In genomic region chr13:104497592-104497991, GRCm38 (mm10) we compare ENCODE assay signal across 24 mouse cellular contexts.
DNase-seq lines count a peak whose midpoint lies in the region; ATAC-seq and TF ChIP-seq lines count a peak whose summit lies in the region.
"Had no signal": no experiment of that assay in that cellular context is flagged by ENCODE, and none has a peak within 500 bp of the region (broad histone marks: within the 10 kb centered on the region; RNA-seq: fewer than 3 reads in every experiment).

No protein-coding gene starts in this region.

- no peak overlapping the region for H3K27ac ChIP-seq in kidney, adult 2 months (ENCODE audit: insufficient read depth, low read depth, low read length)
- H3K27ac ChIP-seq in limb, embryonic 11.5 days (replicated peaks; ENCODE audit: low read depth, low read length) = no peak overlapping the region
- no peak overlapping the region for H3K27ac ChIP-seq in limb, embryonic 10.5 days
- H3K27ac ChIP-seq in kidney, postnatal 0 days = no peak overlapping the region
- H3K27ac ChIP-seq: embryonic facial prominence, embryonic 10.5 days; embryonic facial prominence, embryonic 13.5 days; forebrain, embryonic 12.5 days; forebrain, embryonic 15.5 days; hindbrain, embryonic 12.5 days had no signal

- H3K4me1 ChIP-seq in kidney, adult 2 months (ENCODE audit: control insufficient read depth, insufficient read depth, low read length) = peaks cover 6% of the 10 kb centered on the region; the same call in 1 of the 2 replicates
- peaks cover 3% of the 10 kb centered on the region; the same call in 1 of the 2 replicates for H3K4me1 ChIP-seq in limb, embryonic 11.5 days (ENCODE audit: control insufficient read depth, insufficient read depth, low read length)
- H3K4me1 ChIP-seq in limb, embryonic 10.5 days = peaks cover 4% of the 10 kb centered on the region
- no peaks in the 10 kb centered on the region; the same call in none of the 2 replicates for H3K4me1 ChIP-seq in kidney, postnatal 0 days (replicated peaks; ENCODE audit: insufficient read depth, low read length)
- H3K4me1 ChIP-seq: embryonic facial prominence, embryonic 13.5 days; forebrain, embryonic 12.5 days; forebrain, embryonic 15.5 days; hindbrain, embryonic 12.5 days had no signal

- TF ChIP-seq POLR2A in kidney, adult 2 months (IDR thresholded peaks at IDR 0.05; ENCODE audit: low read depth, low read length) = no peak

- no peak overlapping the region for H3K4me2 ChIP-seq in limb, embryonic 11.5 days (ENCODE audit: low read depth, severe bottlenecking)
- no peak overlapping the region for H3K4me2 ChIP-seq in kidney, postnatal 0 days (ENCODE audit: low read length)
- H3K4me2 ChIP-seq: embryonic facial prominence, embryonic 13.5 days; forebrain, embryonic 12.5 days; forebrain, embryonic 15.5 days; heart, embryonic 11.5 days; hindbrain, embryonic 12.5 days had no signal

- H3K36me3 ChIP-seq in kidney, adult 2 months (ENCODE audit: control insufficient read depth, insufficient read depth, low read length) = no peaks in the 10 kb centered on the region
- no peaks in the 10 kb centered on the region for H3K36me3 ChIP-seq in limb, embryonic 11.5 days (ENCODE audit: control insufficient read depth, insufficient read depth, low read length)
- peaks cover 2% of the 10 kb centered on the region; the same call in 1 of the 2 replicates for H3K36me3 ChIP-seq in limb, embryonic 10.5 days
- H3K36me3 ChIP-seq in kidney, postnatal 0 days (ENCODE audit: insufficient read depth, low read length) = no peaks in the 10 kb centered on the region
- H3K36me3 ChIP-seq: embryonic facial prominence, embryonic 10.5 days; forebrain, embryonic 12.5 days; forebrain, embryonic 15.5 days; hindbrain, embryonic 12.5 days had no signal

- WGBS in kidney, adult 2 months = 42% methylated on average over 3 of the region's 3 CpGs
- WGBS in limb, embryonic 11.5 days = 83% methylated on average over 3 of the region's 3 CpGs
- 85% methylated on average over 3 of the region's 3 CpGs for WGBS in limb, embryonic 10.5 days
- 61% methylated on average over 3 of the region's 3 CpGs for WGBS in kidney, postnatal 0 days

- ATAC-seq in limb, embryonic 11.5 days (ENCODE audit: insufficient number of reproducible peaks, low FRiP score, low TSS enrichment, low read depth) = no peak
- peak; percentile 60; the same call in 1 of the 2 replicates for ATAC-seq in kidney, postnatal 0 days (replicated peaks; ENCODE audit: low FRiP score, low read depth)
- ATAC-seq: activated CD4-positive, CD25-positive, alpha-beta regulatory T cell, adult 4 months; forebrain, embryonic 15.5 days had no signal

- H3K27me3 ChIP-seq in kidney, adult 2 months (replicated peaks; ENCODE audit: control insufficient read depth, insufficient read depth, low read length) = no peaks in the 10 kb centered on the region
- H3K27me3 ChIP-seq in limb, embryonic 11.5 days (ENCODE audit: control insufficient read depth, insufficient read depth, low read length) = no peaks in the 10 kb centered on the region
- no peaks in the 10 kb centered on the region for H3K27me3 ChIP-seq in limb, embryonic 10.5 days (ENCODE audit: low read depth, poor library complexity, severe bottlenecking)
- no peaks in the 10 kb centered on the region for H3K27me3 ChIP-seq in kidney, postnatal 0 days (ENCODE audit: insufficient read depth, low read length)
- H3K27me3 ChIP-seq: embryonic facial prominence, embryonic 13.5 days; forebrain, embryonic 12.5 days; forebrain, embryonic 15.5 days; hindbrain, embryonic 12.5 days had no signal

- peak; percentile 27 for DNase-seq in heart, adult 11 months
- no peak for DNase-seq in heart, adult 18-20 months
- DNase-seq in kidney, adult 2 months = peak; percentile 44
- no peak for DNase-seq in kidney, postnatal 4 days
- DNase-seq in limb, embryonic 11.5 days (ENCODE audit: low spot score) = peak; percentile 14
- DNase-seq in limb, embryonic 10.5 days (ENCODE audit: low spot score) = no peak
- DNase-seq in kidney, postnatal 0 days (ENCODE audit: low spot score) = no peak
- no peak for DNase-seq in lung, adult 18-20 months
- DNase-seq: adrenal gland, adult 8-10 months; adrenal gland, postnatal 25 days; cerebellum, adult 11-12 months; cerebellum, adult 8-10 months; cerebellum, postnatal 10 days; cerebellum, postnatal 36 days; embryo, embryonic 11 days; gastrocnemius, postnatal 25 days had no signal

- H3K9ac ChIP-seq in limb, embryonic 11.5 days (ENCODE audit: low read length) = no peak overlapping the region
- H3K9ac ChIP-seq in kidney, postnatal 0 days (ENCODE audit: low read depth, low read length) = no peak overlapping the region
- H3K9ac ChIP-seq: embryonic facial prominence, embryonic 13.5 days; forebrain, embryonic 12.5 days; forebrain, embryonic 15.5 days; hindbrain, embryonic 12.5 days had no signal

- no peak overlapping the region for H3K4me3 ChIP-seq in kidney, adult 2 months (ENCODE audit: insufficient read depth, low read depth, low read length)
- H3K4me3 ChIP-seq in limb, embryonic 11.5 days (ENCODE audit: low read depth, low read length) = no peak overlapping the region
- no peak overlapping the region for H3K4me3 ChIP-seq in limb, embryonic 10.5 days
- no peak overlapping the region for H3K4me3 ChIP-seq in kidney, postnatal 0 days (replicated peaks; ENCODE audit: low read depth, low read length)
- H3K4me3 ChIP-seq: embryonic facial prominence, embryonic 10.5 days; embryonic facial prominence, embryonic 13.5 days; erythroblast, embryonic 14.5 days; forebrain, embryonic 12.5 days; forebrain, embryonic 15.5 days; hindbrain, embryonic 12.5 days had no signal

- no peak for TF ChIP-seq CTCF in kidney, adult 2 months (conservative IDR thresholded peaks at IDR 0.05; ENCODE audit: insufficient read depth, insufficient read length, low read depth, low read length)
- no peak for TF ChIP-seq CTCF in kidney, postnatal 0 days (IDR thresholded peaks at IDR 0.05; ENCODE audit: low read depth)

- no peaks in the 10 kb centered on the region for H3K9me3 ChIP-seq in limb, embryonic 11.5 days (ENCODE audit: control insufficient read depth, low read length)
- no peaks in the 10 kb centered on the region for H3K9me3 ChIP-seq in limb, embryonic 10.5 days (replicated peaks)
- H3K9me3 ChIP-seq in kidney, postnatal 0 days (replicated peaks; ENCODE audit: low read length) = no peaks in the 10 kb centered on the region
- H3K9me3 ChIP-seq: embryonic facial prominence, embryonic 10.5 days; embryonic facial prominence, embryonic 13.5 days; forebrain, embryonic 12.5 days; forebrain, embryonic 15.5 days; hindbrain, embryonic 12.5 days had no signal

Comparison
In these comparisons a context has a peak if more than half of its experiments do, and no peak if none do; other contexts are left out.
1. DNase-seq: peak in heart, adult 11 months (single experiment), kidney, adult 2 months (single experiment) and limb, embryonic 11.5 days (single experiment); none in heart, adult 18-20 months (0 of 2), kidney, postnatal 4 days (0 of 2), limb, embryonic 10.5 days (single experiment), kidney, postnatal 0 days (single experiment) and lung, adult 18-20 months (0 of 2).